In the genomic region with DNA sequence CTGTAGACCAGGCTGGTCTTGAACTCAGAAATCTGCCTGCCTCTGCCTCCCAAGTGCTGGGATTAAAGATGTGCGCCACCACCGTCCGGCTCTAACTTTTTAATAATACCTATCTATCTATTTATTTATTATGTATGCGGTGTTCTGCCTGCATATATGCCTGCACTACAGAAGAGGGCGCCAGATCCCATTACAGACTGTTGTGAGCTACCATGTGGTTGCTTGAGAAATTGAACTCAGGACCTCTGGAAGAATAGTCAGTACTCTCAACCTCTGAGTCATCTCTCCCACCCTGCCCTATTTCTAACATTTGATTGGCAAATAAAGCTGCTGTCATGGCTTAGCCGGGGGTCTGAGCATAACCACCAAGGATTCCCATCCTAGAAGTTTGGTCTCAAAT, we compare ENCODE assay signal across 11 mouse cellular contexts. TPM values are rescaled to one million over a fixed set of nuclear protein-coding genes. Genes with fewer than 3 reads are reported as not detected.
DNase-seq lines count a peak whose midpoint lies in the region; ATAC-seq and TF ChIP-seq lines count a peak whose summit lies in the region.
"Had no signal": no experiment of that assay in that cellular context is flagged by ENCODE, and none has a peak within 500 bp of the region (broad histone marks: within the 10 kb centered on the region; RNA-seq: fewer than 3 reads in every experiment).

No protein-coding gene starts in this region.

- H3K4me1 ChIP-seq in liver, adult 2 months (ENCODE audit: control insufficient read depth, insufficient read depth, low read length), result peaks cover 7% of the 10 kb centered on the region
- H3K4me1 ChIP-seq in liver, embryonic 12.5 days, result peaks cover 6% of the 10 kb centered on the region; the same call in 1 of the 2 replicates
- H3K4me1 ChIP-seq in cortical plate, adult 2 months (ENCODE audit: control insufficient read depth, insufficient read depth, low read length), result no peaks in the 10 kb centered on the region

- H3K36me3 ChIP-seq in liver, adult 2 months (ENCODE audit: control insufficient read depth, insufficient read depth, low read length), result no peaks in the 10 kb centered on the region
- no peaks in the 10 kb centered on the region for H3K36me3 ChIP-seq in liver, embryonic 12.5 days

- no peaks in the 10 kb centered on the region for H3K79me2 ChIP-seq in liver, adult 2 months (ENCODE audit: control insufficient read depth, insufficient read depth, low read length)

- 63% methylated on average over 6 of the region's 6 CpGs for WGBS in liver, adult 2 months
- 47% methylated on average over 6 of the region's 6 CpGs for WGBS in liver, embryonic 12.5 days (ENCODE audit: insufficient replicate concordance)

- no peaks in the 10 kb centered on the region for H3K27me3 ChIP-seq in liver, adult 2 months (ENCODE audit: control insufficient read depth, insufficient read depth, low read length)
- H3K27me3 ChIP-seq in liver, embryonic 12.5 days (replicated peaks), result peaks cover 23% of the 10 kb centered on the region

- no peak overlapping the region for H3K9ac ChIP-seq in liver, adult 2 months (ENCODE audit: low read depth, low read length)
- no peak overlapping the region for H3K9ac ChIP-seq in liver, embryonic 12.5 days

- no peak overlapping the region for H3K4me2 ChIP-seq in liver, embryonic 12.5 days

- TF ChIP-seq CTCF in liver, adult 2 months (IDR thresholded peaks at IDR 0.05; ENCODE audit: low read depth, low read length), result peak; percentile 43; the same call in 1 of the 2 replicates
- TF ChIP-seq CTCF in cortical plate, adult 2 months (IDR thresholded peaks at IDR 0.05; ENCODE audit: extremely low read depth, insufficient read depth, low read length), result peak; percentile 47

- DNase-seq in adrenal gland, postnatal 36 days, result peak; percentile 36 to 50
- no peak for DNase-seq in adrenal gland, postnatal 4 days (ENCODE audit: low spot score in 2 of 2)
- DNase-seq in liver, adult 2 months (ENCODE audit: extremely low read depth, low read depth, low spot score), result peak; percentile 51
- DNase-seq in thymus, postnatal 14 days, result peak; percentile 64
- no peak for DNase-seq in cerebellum, adult 11 months
- DNase-seq in left cerebral cortex, postnatal 14 days (ENCODE audit: low spot score in 2 of 2), result no peak
- DNase-seq: gastrocnemius, postnatal 14 days had no signal

- H3K9me3 ChIP-seq in liver, embryonic 12.5 days (replicated peaks), result no peaks in the 10 kb centered on the region

- TF ChIP-seq POLR2A in liver, adult 2 months (IDR thresholded peaks at IDR 0.05; ENCODE audit: extremely low read depth, insufficient read depth, low read length), result no peak
- TF ChIP-seq POLR2A in cortical plate, adult 2 months (IDR thresholded peaks at IDR 0.05; ENCODE audit: extremely low read depth, insufficient read depth, low read length), result no peak

- ATAC-seq in liver, embryonic 12.5 days, result no peak

- intact Hi-C loops in left cerebral cortex, postnatal 14 days (cut with DNase I), result loop anchor here (5.0 to 10.0 kb wide), 3 partner anchors 86 to 188 kb away; no protein-coding TSS in a partner anchor

- H3K27ac ChIP-seq in liver, adult 2 months (replicated peaks; ENCODE audit: insufficient read depth, low read depth, low read length), result no peak overlapping the region
- no peak overlapping the region for H3K27ac ChIP-seq in liver, embryonic 12.5 days
- no peak overlapping the region for H3K27ac ChIP-seq in cortical plate, adult 2 months (ENCODE audit: insufficient read depth, low read length)

- no peak overlapping the region for H3K4me3 ChIP-seq in liver, adult 2 months (ENCODE audit: insufficient read depth, low read depth, low read length)
- H3K4me3 ChIP-seq in liver, embryonic 12.5 days, result no peak overlapping the region
- no peak overlapping the region for H3K4me3 ChIP-seq in cortical plate, adult 2 months (ENCODE audit: insufficient read depth, low read length)

RNA-seq across cellular contexts. Expression of gene Skp1a, which starts 8.9 kb away (rescaled TPM):
- total RNA-seq in adrenal gland, postnatal 36 days (2021), result 100 to 1,000 TPM; 529 to 536 TPM
- 100 to 1,000 TPM; 362 to 376 TPM for total RNA-seq in adrenal gland, postnatal 4 days (2021)
- 257 and 318 TPM in 2 replicates for total RNA-seq in liver, adult 2 months (2014; rRNA removed)
- polyA plus RNA-seq in liver, adult 2 months (2012; rRNA removed), result 26.0 and 37.2 TPM in 2 replicates
- 384 and 391 TPM in 2 replicates for polyA plus RNA-seq in liver, embryonic 12.5 days (2016; fragmentation: Nextera tagmentation; extraction: Ambion mirVana)
- 303 and 315 TPM in 2 replicates for polyA plus RNA-seq in cortical plate, adult 2 months (2012; rRNA removed)
- 100 to 1,000 TPM; 473 to 503 TPM for total RNA-seq in left cerebral cortex, postnatal 14 days (2021)

RNA-seq across cellular contexts. Expression of gene Olfr1371, which starts 9.1 kb away (rescaled TPM):
- total RNA-seq in adrenal gland, postnatal 36 days (2021), result not detected
- not detected for total RNA-seq in adrenal gland, postnatal 4 days (2021)
- total RNA-seq in liver, adult 2 months (2014; rRNA removed), result 0.18 TPM in 1 of 2 replicates, not detected in the other
- polyA plus RNA-seq in liver, adult 2 months (2012; rRNA removed), result not detected in 2 replicates
- not detected in 2 replicates for polyA plus RNA-seq in liver, embryonic 12.5 days (2016; fragmentation: Nextera tagmentation; extraction: Ambion mirVana)
- not detected in 2 replicates for polyA plus RNA-seq in cortical plate, adult 2 months (2012; rRNA removed)
- not detected for total RNA-seq in left cerebral cortex, postnatal 14 days (2021)
- total RNA-seq: gastrocnemius, postnatal 14 days had no signal
- polyA plus RNA-seq: embryonic facial prominence, embryonic 11.5 days; kidney, embryonic 14.5 days had no signal

RNA-seq across cellular contexts. Expression of gene Tcf7, which starts 59.9 kb away (rescaled TPM):
- 10 to 100 TPM; 36.8 to 50.1 TPM for total RNA-seq in adrenal gland, postnatal 36 days (2021)
- 10 to 100 TPM; 66.8 to 71.8 TPM for total RNA-seq in adrenal gland, postnatal 4 days (2021)
- total RNA-seq in liver, adult 2 months (2014; rRNA removed), result 1.1 and 1.2 TPM in 2 replicates
- polyA plus RNA-seq in liver, adult 2 months (2012; rRNA removed), result 5.7 and 7.5 TPM in 2 replicates
- polyA plus RNA-seq in liver, embryonic 12.5 days (2016; fragmentation: Nextera tagmentation; extraction: Ambion mirVana), result 3.8 and 4.4 TPM in 2 replicates
- polyA plus RNA-seq in cortical plate, adult 2 months (2012; rRNA removed), result 5.1 and 6.1 TPM in 2 replicates
- total RNA-seq in left cerebral cortex, postnatal 14 days (2021), result 1 to 10 TPM; 5.3 to 7.1 TPM

Comparison
In these comparisons a context has a peak if more than half of its experiments do, and no peak if none do; other contexts are left out.
1. DNase-seq: peak in adrenal gland, postnatal 36 days (2 of 2), liver, adult 2 months (single experiment) and thymus, postnatal 14 days (single experiment); none in adrenal gland, postnatal 4 days (0 of 2), cerebellum, adult 11 months (single experiment) and left cerebral cortex, postnatal 14 days (0 of 2).
2. RNA of gene Tcf7, which starts 59.9 kb away (total RNA-seq): 66.8 to 71.8 TPM in adrenal gland, postnatal 4 days and 36.8 to 50.1 TPM in adrenal gland, postnatal 36 days; 5.3 to 7.1 TPM in left cerebral cortex, postnatal 14 days and 1.1 to 1.2 TPM in liver, adult 2 months; every median in the first group is over 4 times any median in the second.